Mouse (Mus musculus) heart, adult 2 months (tissue): Measurements from ENCODE around the gene Fam104a. TPM values are rescaled to one million over a fixed set of nuclear protein-coding genes. Genes with fewer than 3 reads are reported as not detected.

Experiments
- DNase-seq, 2 experiments: peaks; one replicate each; pipeline ENCODE4 v3.0.0; 2021
- H3K27ac ChIP-seq: fragments of 200-600 bp; 2 replicates; pipeline ENCODE4 v1.8.1; 2022
- H3K27me3 ChIP-seq: fragments of 200-500 bp; 2 replicates; pipeline ENCODE4 v1.6.1; 2012; ENCODE audit warnings: mild to moderate bottlenecking, low read length, inconsistent platforms, mixed read lengths; ENCODE audit not compliant: control insufficient read depth, insufficient read depth
- H3K36me3 ChIP-seq: fragments of 200-500 bp; 2 replicates; pipeline ENCODE4 v1.6.1; 2012; ENCODE audit warnings: low read length, inconsistent platforms; ENCODE audit not compliant: control insufficient read depth, insufficient read depth
- H3K4me1 ChIP-seq: fragments of 200-500 bp; 2 replicates; pipeline ENCODE4 v1.6.1; 2011; ENCODE audit warnings: low read length; ENCODE audit not compliant: control insufficient read depth, insufficient read depth
- H3K4me3 ChIP-seq: fragments of 200-600 bp; 2 replicates; pipeline ENCODE4 v1.8.1; 2022
- H3K79me2 ChIP-seq: fragments of 200-500 bp; replicated peaks from 2 replicates; pipeline ENCODE4 v1.6.1; 2012; ENCODE audit warnings: mild to moderate bottlenecking, inconsistent platforms, low read length, moderate library complexity, mixed read lengths; ENCODE audit not compliant: control insufficient read depth, insufficient read depth
- H3K9ac ChIP-seq: fragments of 200-500 bp; 2 replicates; pipeline ENCODE4 v1.6.1; 2012; ENCODE audit warnings: low read depth, mild to moderate bottlenecking, control low read depth, inconsistent platforms, low read length, mixed read lengths
- CTCF ChIP-seq: fragments of 200-600 bp; IDR thresholded peaks from 2 replicates; pipeline ENCODE4 v1.8.1; 2022; ENCODE audit warnings: antibody characterized with exemption, mild to moderate bottlenecking, moderate library complexity
- EP300 ChIP-seq: fragments of 200-500 bp; IDR thresholded peaks from 2 replicates; pipeline ENCODE4 v1.6.1; 2011; ENCODE audit warnings: low read depth, low read length, control low read depth; ENCODE audit not compliant: insufficient read depth
- POLR2A ChIP-seq: fragments of 200-500 bp; IDR thresholded peaks from 2 replicates; pipeline ENCODE4 v1.6.1; 2011; ENCODE audit warnings: mild to moderate bottlenecking, low read depth, low read length, control low read depth; ENCODE audit not compliant: insufficient read depth
- WGBS: fragments of 180-500 bp; shearing (Covaris S2); methylation state at CpG from one replicate; pipeline ENCODE4 v1.1.7; 2018; 5-methylcytosine and 5-hydroxymethylcytosine counted together
- intact Hi-C: fragments of 180-260 bp; cut with DNase I; formaldehyde crosslinking; loops from one replicate; pipeline ENCODE4 v1.15.1; 2025
- polyA plus RNA-seq: library from polyadenylated mRNA; depleted of rRNA; stranded (reverse); fragments of >200 nt; gene quantifications from 2 replicates; pipeline ENCODE4 v1.2.3, GENCODE M21; 2012
- total RNA-seq, 2 experiments: library from RNA; stranded (reverse); gene quantifications; 2 replicates each; pipeline ENCODE4 v1.2.3; 2021

The Fam104a gene
- total and polyA plus RNA-seq, 3 experiments = 12.4 to 16.4 (median 15.3) TPM

DNA sequence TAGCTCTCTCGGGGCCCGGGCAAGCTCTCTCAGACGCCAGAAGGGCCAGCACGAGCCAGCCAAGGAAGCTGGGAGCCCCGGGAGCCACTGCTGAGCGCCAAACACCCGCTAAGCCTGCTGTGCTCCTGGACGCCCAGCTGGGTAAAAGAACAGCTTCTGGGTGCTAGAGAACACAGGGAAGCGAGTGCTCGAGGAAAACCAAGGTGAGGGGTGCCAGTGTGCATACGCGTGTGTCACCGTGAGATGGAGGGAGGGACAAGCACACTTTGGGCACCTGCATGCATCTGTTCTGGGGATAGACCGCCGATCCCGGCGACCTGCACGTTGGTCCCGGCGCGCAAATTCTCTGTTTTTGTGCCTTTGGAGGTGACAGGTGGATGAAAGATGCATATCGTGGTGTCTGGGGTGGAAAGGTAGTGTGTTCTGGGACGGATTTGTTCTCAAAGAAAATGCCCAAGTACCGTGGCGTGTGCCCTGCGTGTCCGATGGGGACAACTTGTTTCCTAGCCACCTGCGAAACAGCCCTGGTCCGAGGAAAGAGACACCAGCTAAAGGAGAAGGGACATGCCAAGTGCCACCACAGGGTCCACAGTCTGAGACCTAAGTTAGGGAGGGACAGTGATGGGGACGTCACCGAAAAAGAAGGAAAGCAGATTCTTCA is 64.4 kb downstream of the Fam104a start:
- Histone ChIP-seq H3K27ac (no peak overlapping the region), H3K9ac (no peak overlapping the region; the same call in 1 of the 2 replicates), H3K27me3 (peaks cover 6% of the 10 kb centered on the region; the same call in 1 of the 2 replicates), H3K4me1 (peaks cover 2% of the 10 kb centered on the region; the same call in 1 of the 2 replicates), H3K4me3 (peak overlapping the region; percentile 35), H3K79me2 (no peaks in the 10 kb centered on the region), H3K36me3 (no peaks in the 10 kb centered on the region)
- TF ChIP-seq POLR2A (no peak), CTCF (no peak)
- intact Hi-C loops = loop anchor here (5.0 kb wide), 1 partner anchor 322 kb away; no protein-coding TSS in a partner anchor
- 5% methylated on average over 31 of the region's 31 CpGs for WGBS
- no peak for DNase-seq

DNA sequence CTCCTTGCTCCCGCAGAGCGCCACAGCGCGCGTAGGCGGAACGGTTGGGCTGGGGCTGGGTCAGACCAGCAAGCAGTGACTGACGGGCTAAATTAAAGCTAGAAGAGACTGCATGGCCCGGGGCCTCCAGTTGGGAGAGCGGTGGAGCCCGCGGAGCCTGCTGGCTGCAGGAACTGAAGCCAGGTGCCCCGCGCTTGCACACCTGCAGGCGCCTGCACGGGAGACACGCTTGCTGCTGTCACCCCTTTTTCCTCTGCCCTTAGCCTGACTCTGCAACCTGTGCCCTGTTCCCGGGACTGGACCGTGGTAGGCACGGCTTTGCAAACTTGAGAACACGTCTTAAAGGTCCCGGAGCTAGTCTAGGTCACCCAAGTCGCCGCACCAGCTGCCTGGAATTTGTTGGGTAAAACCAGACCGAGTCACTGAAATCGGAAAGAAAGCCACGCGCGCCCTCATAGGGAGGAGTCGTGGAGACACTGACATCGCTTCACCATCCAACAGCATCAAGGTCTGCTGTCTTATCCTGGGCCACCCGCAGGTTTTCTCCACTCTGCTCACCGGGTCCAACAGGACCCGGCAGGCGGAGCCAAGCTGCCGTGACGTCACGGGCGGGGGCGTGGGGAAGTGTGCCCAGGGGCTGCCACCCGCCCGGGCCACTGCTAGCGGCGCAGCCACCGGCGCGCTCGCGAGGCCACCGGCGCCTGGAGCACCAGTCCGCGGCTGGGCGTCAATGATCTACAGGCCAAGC is 65.1 kb downstream of the Fam104a start, which contains the start of gene Sstr2:
Sstr2 (plus strand) TSS at position 671 of the 748 bp plus-strand sequence.
- Histone ChIP-seq H3K27me3 (peaks cover 6% of the 10 kb centered on the region; the same call in 1 of the 2 replicates), H3K4me1 (peaks cover 2% of the 10 kb centered on the region; the same call in 1 of the 2 replicates), H3K36me3 (no peaks in the 10 kb centered on the region), H3K27ac (no peak within 1 kb of the TSS), H3K79me2 (no peaks in the 10 kb centered on the region), H3K9ac (no peak within 1 kb of the TSS; the same call in 1 of the 2 replicates), H3K4me3 (peak within 1 kb of the TSS; percentile 35)
- DNase-seq = peak; percentile 60 to 61
- WGBS = 2% methylated on average over 54 of the region's 54 CpGs
- intact Hi-C loops = loop anchor here (5.0 kb wide), 1 partner anchor 322 kb away; no protein-coding TSS in a partner anchor
- TF ChIP-seq EP300 = no peak

DNA sequence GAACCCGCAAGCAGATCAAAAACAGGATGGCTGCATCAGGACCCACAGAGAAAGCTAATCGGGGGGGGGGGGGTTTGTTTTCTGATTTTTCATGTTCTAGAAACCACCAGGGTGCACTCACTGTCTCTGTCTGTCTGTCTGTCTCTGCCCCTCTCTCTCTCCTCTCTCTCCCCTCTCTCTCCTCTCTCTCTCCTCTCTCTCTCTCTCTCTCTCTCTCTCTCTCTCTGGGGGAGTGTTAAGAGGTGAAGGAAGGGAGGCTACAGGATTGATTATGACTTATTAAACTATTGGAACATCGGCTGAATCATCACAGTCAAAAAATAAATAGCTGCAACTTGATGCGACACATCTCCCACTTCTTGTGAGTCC is 65.7 kb downstream of the Fam104a start:
- DNase-seq = no peak
- peaks cover 6% of the 10 kb centered on the region; the same call in 1 of the 2 replicates for H3K27me3 ChIP-seq
- TF ChIP-seq CTCF = no peak
- TF ChIP-seq EP300 = no peak
- no peak for TF ChIP-seq POLR2A
- no peaks in the 10 kb centered on the region for H3K79me2 ChIP-seq
- intact Hi-C loops = loop anchor here (5.0 kb wide), 1 partner anchor 321 kb away; no protein-coding TSS in a partner anchor
- no peaks in the 10 kb centered on the region for H3K36me3 ChIP-seq
- no peak overlapping the region for H3K9ac ChIP-seq
- H3K4me1 ChIP-seq = peaks cover 2% of the 10 kb centered on the region; the same call in 1 of the 2 replicates
- H3K27ac ChIP-seq = no peak overlapping the region
- 25% methylated on average over 4 of the region's 4 CpGs for WGBS
- H3K4me3 ChIP-seq = no peak overlapping the region

DNA sequence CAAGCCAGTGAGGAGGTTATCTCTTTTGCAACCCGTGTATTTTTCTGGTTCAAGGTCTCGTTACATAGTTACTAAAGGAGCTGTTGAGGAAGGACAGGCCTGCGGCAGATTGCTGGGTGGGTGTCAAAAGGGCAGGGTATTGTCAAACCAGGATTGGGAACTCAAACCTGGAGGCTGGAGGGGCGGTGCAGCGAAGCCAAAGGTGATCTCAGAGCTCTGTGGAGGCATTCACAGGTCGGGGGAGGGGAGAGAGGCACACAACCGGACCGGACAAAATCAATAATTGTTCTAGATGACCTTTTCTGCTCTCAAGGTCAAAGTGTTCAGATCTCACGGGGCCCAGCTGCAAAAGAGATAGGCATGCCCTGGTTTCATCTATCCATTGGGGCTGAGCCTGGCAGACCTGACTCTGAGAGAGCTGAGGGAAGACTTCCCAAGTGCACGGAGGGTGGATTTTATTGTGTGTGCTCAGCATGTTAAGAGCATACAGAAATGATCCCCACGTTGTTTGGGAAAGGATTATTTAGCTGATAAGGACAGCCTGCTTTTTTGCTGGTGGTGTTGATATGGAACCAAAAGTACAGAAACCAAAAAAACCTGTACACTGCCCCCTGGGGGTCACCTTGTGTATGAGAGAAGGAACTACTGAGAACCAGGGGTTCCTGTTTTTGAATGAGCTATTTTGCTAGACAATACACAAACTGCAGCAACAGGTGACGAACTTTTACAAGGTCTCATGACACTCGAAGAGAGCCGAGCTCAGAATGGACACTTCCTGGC is 66.6 kb downstream of the Fam104a start:
- H3K27me3 ChIP-seq = peaks cover 6% of the 10 kb centered on the region; the same call in 1 of the 2 replicates
- H3K9ac ChIP-seq = no peak overlapping the region
- WGBS = 51% methylated on average over 14 of the region's 14 CpGs
- peaks cover 2% of the 10 kb centered on the region; the same call in 1 of the 2 replicates for H3K4me1 ChIP-seq
- no peaks in the 10 kb centered on the region for H3K79me2 ChIP-seq
- H3K27ac ChIP-seq = no peak overlapping the region
- H3K4me3 ChIP-seq = no peak overlapping the region
- peak; percentile 25 to 47 for DNase-seq
- no peaks in the 10 kb centered on the region for H3K36me3 ChIP-seq
- TF ChIP-seq EP300 (no peak), POLR2A (no peak), CTCF (peak; percentile 78)
- intact Hi-C loops = loop anchor here (5.0 kb wide), 1 partner anchor 320 kb away; no protein-coding TSS in a partner anchor

DNA sequence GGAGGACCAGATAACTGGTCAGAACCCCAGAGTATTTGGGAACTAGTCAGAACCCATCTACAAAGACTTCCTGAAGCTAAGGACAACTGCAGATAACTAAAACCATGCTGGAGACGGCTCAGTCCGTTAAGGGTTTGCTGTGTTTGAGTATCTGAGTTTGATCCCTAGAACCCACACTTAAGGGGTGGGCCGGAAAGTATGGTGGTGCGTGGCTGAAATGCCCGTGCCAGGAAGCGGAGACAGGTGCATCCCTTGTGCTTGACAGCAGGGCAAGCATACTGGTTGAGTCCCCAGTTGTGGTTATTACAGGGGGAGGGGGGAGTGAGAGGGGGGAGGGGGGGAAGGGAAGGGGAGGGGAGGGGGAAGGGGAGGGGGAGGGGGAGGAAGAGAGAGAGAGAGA is 69.5 kb downstream of the Fam104a start:
- 77% methylated on average over 6 of the region's 6 CpGs for WGBS
- intact Hi-C loops = loop anchor here (5.0 kb wide), 1 partner anchor 437 kb away; no protein-coding TSS in a partner anchor
- no peak for TF ChIP-seq CTCF
- TF ChIP-seq EP300 = no peak

More for the DNA sequence above, 69.5 kb downstream of the Fam104a start:
- peaks cover 1% of the 10 kb centered on the region; the same call in 1 of the 2 replicates for H3K4me1 ChIP-seq
- H3K9ac ChIP-seq = no peak overlapping the region
- no peaks in the 10 kb centered on the region for H3K36me3 ChIP-seq
- H3K79me2 ChIP-seq = no peaks in the 10 kb centered on the region
- peaks cover 4% of the 10 kb centered on the region; the same call in 1 of the 2 replicates for H3K27me3 ChIP-seq
- no peak overlapping the region for H3K4me3 ChIP-seq
- H3K27ac ChIP-seq = no peak overlapping the region
- no peak for DNase-seq
